Mouse (Mus musculus) hindbrain, postnatal 0 days (tissue): ENCODE results near the gene Mlx. TPM values are rescaled to one million over a fixed set of nuclear protein-coding genes. Genes with fewer than 3 reads are reported as not detected.

Experiments
- ATAC-seq: fragments of 200-750 bp; cut with Nextera tagmentation; 2 replicates; pipeline ENCODE4 v1.8.0; 2017; ENCODE audit warnings: mild to moderate bottlenecking, moderate TSS enrichment, moderate library complexity
- DNase-seq: peaks from one replicate; pipeline ENCODE4 v3.0.0-alpha.2; 2015; ENCODE audit warnings: low spot score
- H3K27ac ChIP-seq: fragments of 300-500 bp; sonication (generic); 2 replicates; pipeline ENCODE4 v1.5.1; 2014; ENCODE audit warnings: mild to moderate bottlenecking
- H3K27me3 ChIP-seq: fragments of 300-500 bp; sonication (generic); 2 replicates; pipeline ENCODE4 v1.6.1; 2014; ENCODE audit warnings: low read length, mixed read lengths; ENCODE audit not compliant: insufficient read depth
- H3K36me3 ChIP-seq: fragments of 300-500 bp; sonication (generic); 2 replicates; pipeline ENCODE4 v1.6.1; 2014; ENCODE audit warnings: low read length, mixed read lengths; ENCODE audit not compliant: insufficient read depth
- H3K4me1 ChIP-seq: fragments of 300-500 bp; sonication (generic); 2 replicates; pipeline ENCODE4 v1.6.1; 2014; ENCODE audit warnings: antibody characterized with exemption, low read length, mixed read lengths; ENCODE audit not compliant: insufficient read depth
- H3K4me2 ChIP-seq: fragments of 300-500 bp; sonication (generic); 2 replicates; pipeline ENCODE4 v1.6.1; 2014; ENCODE audit warnings: low read depth, mild to moderate bottlenecking, low read length, moderate library complexity, mixed read lengths
- H3K4me3 ChIP-seq: fragments of 300-500 bp; sonication (generic); 2 replicates; pipeline ENCODE4 v1.5.1; 2014; ENCODE audit warnings: low read length
- H3K9ac ChIP-seq: fragments of 300-500 bp; sonication (generic); replicated peaks from 2 replicates; pipeline ENCODE4 v1.6.1; 2014; ENCODE audit warnings: mild to moderate bottlenecking, low read length, moderate library complexity, mixed read lengths
- H3K9me3 ChIP-seq: fragments of 300-500 bp; sonication (generic); 2 replicates; pipeline ENCODE4 v1.6.1; 2016; ENCODE audit warnings: low read length, mixed read lengths
- CTCF ChIP-seq: IDR thresholded peaks from 2 replicates; pipeline ENCODE4 v1.5.1; 2016; ENCODE audit warnings: antibody characterized with exemption, control low read depth, low read depth
- WGBS: fragments of 180-500 bp; shearing (Covaris S2); extraction: QIAGEN DNeasy Blood & Tissue Kit; methylation state at CpG from one replicate; pipeline ENCODE4 v1.1.7; 2014; 5-methylcytosine and 5-hydroxymethylcytosine counted together
- polyA plus RNA-seq: library from polyadenylated mRNA; unstranded; fragments of >200 nt; fragmentation: Nextera tagmentation; extraction: Ambion mirVana; gene quantifications from 2 replicates; pipeline ENCODE4 v1.2.1, GENCODE M21; 2015
- total RNA-seq: library from RNA; depleted of rRNA; stranded (reverse); fragments of >200 nt; gene quantifications from 2 replicates; pipeline ENCODE4 v1.2.3, GENCODE M21; 2014

Gene Mlx
- total and polyA plus RNA-seq, 2 experiments from 2014 or later = 42.2 to 58.3 TPM

DNA sequence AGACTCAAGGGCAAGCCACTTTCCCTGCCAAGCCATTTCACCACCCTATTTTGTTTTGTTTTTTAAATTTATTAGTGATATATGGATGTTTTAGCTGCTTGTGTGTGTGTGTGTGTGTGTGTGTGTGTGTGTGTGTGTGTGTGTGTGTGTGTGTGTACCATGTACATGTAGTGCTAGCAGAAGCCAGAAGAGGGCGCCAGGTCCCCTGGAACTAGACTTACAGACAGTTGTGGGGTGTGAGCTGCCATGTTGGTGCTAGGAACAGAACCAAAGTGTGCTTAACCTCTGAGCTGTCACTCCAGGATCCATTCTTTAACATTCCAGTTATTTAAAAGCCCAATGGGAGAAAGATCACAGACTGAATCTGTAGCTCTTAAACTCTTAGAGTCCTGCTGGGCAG lies 40.0 kb downstream of the Mlx start:
- Histone ChIP-seq H3K27me3 (no peaks in the 10 kb centered on the region), H3K27ac (no peak overlapping the region), H3K4me1 (no peaks in the 10 kb centered on the region), H3K4me2 (no peak overlapping the region), H3K4me3 (no peak overlapping the region), H3K9me3 (no peaks in the 10 kb centered on the region), H3K36me3 (peaks cover 16% of the 10 kb centered on the region), H3K9ac (no peak overlapping the region)
- no peak for ATAC-seq
- 68% methylated on average over 1 of the region's 1 CpGs for WGBS
- peak; percentile 38 for TF ChIP-seq CTCF
- DNase-seq = no peak

DNA sequence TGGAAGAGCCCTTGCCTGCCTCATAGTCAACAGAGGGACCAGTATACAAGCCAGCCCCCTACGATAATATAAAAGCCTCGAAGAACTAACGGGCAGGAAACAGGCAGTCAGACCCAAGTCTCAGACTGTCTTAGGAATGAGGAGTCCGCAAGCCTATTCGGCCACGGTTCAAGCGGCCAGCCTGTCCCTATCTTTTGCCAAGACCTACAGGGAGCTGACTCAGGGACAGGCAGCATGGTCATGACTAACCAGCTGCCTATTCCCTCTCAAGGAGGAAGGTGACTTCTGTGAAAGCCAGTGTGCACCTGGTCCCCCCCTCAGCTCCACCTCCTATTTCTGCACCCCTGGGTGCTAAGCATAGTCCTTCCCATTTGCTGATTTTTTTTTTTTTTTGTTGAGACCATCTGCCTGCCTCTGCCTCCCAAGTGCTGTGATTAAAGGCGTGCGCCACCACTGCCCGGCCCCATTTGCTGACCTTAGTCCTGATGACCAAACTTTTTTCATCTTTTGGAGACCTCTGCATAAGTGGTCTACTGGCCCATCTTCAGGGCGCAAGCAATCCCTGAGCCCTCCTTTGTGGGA lies 42.0 kb downstream of the Mlx start:
- H3K4me3 ChIP-seq = no peak overlapping the region
- DNase-seq (no peak), ATAC-seq (no peak)
- 81% methylated on average over 11 of the region's 11 CpGs for WGBS
- H3K4me1 ChIP-seq = no peaks in the 10 kb centered on the region
- H3K36me3 ChIP-seq = peaks cover 11% of the 10 kb centered on the region
- H3K9ac ChIP-seq = no peak overlapping the region
- no peak overlapping the region for H3K27ac ChIP-seq
- no peaks in the 10 kb centered on the region for H3K27me3 ChIP-seq
- no peak for TF ChIP-seq CTCF
- H3K4me2 ChIP-seq = no peak overlapping the region
- H3K9me3 ChIP-seq = no peaks in the 10 kb centered on the region

DNA sequence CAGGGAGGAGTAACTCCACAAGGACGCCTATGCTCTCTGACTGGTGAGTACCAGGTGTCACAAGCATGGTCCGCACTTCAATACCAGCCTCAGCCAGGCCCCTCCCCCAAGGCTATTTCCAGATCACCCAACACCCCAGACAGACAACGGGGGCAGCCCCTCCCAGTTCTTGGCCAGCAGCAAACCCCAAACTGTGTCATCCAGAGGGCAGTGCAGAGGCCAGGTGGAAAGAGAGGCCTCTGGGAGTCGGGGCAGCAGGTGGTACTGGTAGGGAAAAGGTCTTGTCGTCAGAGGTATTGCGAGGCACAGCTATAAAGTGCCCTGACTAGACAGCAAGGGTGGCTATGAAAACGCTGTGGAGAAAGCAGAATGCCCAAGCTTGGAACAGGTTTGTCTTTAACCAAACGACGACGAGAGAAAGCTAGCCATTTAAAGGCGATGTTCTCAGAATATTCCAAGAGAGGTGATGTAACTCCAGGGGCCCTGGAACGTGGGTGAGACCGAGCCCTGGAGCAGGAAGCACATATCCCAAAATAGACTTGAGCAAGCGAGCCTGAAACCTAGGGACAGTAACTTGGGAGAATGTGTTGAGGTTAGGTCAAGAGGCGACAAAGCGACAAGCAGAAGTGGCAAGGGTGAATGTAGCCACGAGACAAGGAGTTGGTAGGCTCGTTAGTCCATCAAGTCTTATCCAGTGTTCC lies 43.1 kb downstream of the Mlx start:
- Histone ChIP-seq H3K27ac (no peak overlapping the region), H3K4me1 (no peaks in the 10 kb centered on the region), H3K4me2 (no peak overlapping the region), H3K9me3 (no peaks in the 10 kb centered on the region), H3K4me3 (no peak overlapping the region), H3K27me3 (no peaks in the 10 kb centered on the region), H3K36me3 (peaks cover 11% of the 10 kb centered on the region), H3K9ac (no peak overlapping the region)
- TF ChIP-seq CTCF = no peak
- 55% methylated on average over 18 of the region's 18 CpGs for WGBS
- no peak for DNase-seq
- no peak for ATAC-seq

DNA sequence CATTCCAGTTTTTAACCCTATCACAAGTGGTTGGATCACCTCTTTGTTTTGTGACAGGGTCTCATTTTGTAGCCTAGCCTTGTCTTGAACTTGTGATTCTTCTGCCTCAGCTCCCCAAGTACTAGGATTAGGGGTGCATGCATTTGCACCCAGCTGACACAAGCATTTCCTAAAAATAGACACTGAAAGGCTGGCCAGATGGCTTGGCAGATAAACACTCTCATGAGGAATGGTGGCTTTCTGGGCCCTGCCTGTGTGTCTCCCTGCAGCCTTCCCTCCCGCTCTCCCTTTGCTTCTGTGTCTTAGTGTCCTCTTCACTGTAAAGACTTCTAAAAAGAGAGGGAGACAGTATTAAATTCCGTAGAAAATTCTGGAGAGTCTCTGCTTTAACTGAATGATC lies 44.1 kb downstream of the Mlx start:
- DNase-seq = no peak

DNA sequence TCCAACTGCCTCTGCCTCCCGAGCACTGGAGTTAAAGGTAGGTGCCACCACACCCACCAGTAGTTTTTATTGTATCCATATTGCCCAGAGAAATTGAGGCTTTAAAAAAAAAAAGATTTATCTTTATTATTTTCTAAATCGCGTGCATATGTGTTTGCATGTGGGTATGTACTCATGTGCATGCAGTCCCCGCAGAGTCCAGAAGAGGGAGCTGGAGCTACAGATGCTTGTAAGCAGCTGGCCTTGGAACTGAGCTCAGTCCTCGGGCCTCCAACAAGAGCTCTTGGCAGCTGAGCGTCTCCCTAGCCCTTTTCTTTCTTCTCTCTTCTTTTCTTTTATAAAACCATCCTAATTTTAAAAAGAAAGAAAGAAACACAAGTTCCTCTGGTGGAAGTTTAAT lies 44.6 kb downstream of the Mlx start:
- no peak overlapping the region for H3K4me3 ChIP-seq
- ATAC-seq (no peak), DNase-seq (peak; percentile 79)
- H3K27ac ChIP-seq = no peak overlapping the region
- H3K4me2 ChIP-seq = no peak overlapping the region
- H3K36me3 ChIP-seq = peaks cover 2% of the 10 kb centered on the region; the same call in 1 of the 2 replicates
- no peaks in the 10 kb centered on the region for H3K9me3 ChIP-seq
- H3K4me1 ChIP-seq = no peaks in the 10 kb centered on the region
- H3K27me3 ChIP-seq = no peaks in the 10 kb centered on the region
- no peak overlapping the region for H3K9ac ChIP-seq
- 90% methylated on average over 6 of the region's 6 CpGs for WGBS
- peak; percentile 64 for TF ChIP-seq CTCF

More for the DNA sequence above, 44.1 kb downstream of the Mlx start:
- no peaks in the 10 kb centered on the region for H3K9me3 ChIP-seq
- H3K4me2 ChIP-seq = no peak overlapping the region
- H3K27ac ChIP-seq = no peak overlapping the region
- no peak overlapping the region for H3K9ac ChIP-seq
- no peak overlapping the region for H3K4me3 ChIP-seq
- WGBS = 83% methylated on average over 2 of the region's 2 CpGs
- H3K4me1 ChIP-seq = no peaks in the 10 kb centered on the region
- TF ChIP-seq CTCF = no peak
- no peak for ATAC-seq
- H3K36me3 ChIP-seq = peaks cover 7% of the 10 kb centered on the region
- no peaks in the 10 kb centered on the region for H3K27me3 ChIP-seq

DNA sequence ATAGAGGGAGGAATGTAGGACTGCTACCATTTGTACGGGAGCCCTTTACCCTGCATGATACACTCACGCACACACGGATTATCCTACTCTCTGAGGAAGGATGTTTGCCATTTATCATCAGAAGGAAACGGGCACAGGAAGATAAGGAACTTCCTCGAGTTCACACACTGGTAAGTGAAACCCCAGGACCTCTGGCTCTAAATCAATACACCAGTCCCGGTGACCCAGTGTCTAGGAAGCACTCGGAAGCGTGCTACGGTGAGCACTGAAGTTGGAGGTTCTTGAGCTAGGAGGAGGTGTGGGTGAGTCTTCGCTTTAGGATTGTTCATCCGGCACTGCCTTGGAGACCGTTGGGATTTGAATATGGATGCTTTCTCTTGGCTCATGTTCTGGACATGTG lies 46.0 kb downstream of the Mlx start:
- no peak for ATAC-seq
- Histone ChIP-seq H3K36me3 (no peaks in the 10 kb centered on the region), H3K9me3 (no peaks in the 10 kb centered on the region), H3K4me3 (no peak overlapping the region), H3K27me3 (no peaks in the 10 kb centered on the region), H3K4me2 (no peak overlapping the region), H3K9ac (no peak overlapping the region), H3K27ac (no peak overlapping the region), H3K4me1 (no peaks in the 10 kb centered on the region)
- TF ChIP-seq CTCF = no peak
- no peak for DNase-seq
- WGBS = 73% methylated on average over 12 of the region's 12 CpGs

DNA sequence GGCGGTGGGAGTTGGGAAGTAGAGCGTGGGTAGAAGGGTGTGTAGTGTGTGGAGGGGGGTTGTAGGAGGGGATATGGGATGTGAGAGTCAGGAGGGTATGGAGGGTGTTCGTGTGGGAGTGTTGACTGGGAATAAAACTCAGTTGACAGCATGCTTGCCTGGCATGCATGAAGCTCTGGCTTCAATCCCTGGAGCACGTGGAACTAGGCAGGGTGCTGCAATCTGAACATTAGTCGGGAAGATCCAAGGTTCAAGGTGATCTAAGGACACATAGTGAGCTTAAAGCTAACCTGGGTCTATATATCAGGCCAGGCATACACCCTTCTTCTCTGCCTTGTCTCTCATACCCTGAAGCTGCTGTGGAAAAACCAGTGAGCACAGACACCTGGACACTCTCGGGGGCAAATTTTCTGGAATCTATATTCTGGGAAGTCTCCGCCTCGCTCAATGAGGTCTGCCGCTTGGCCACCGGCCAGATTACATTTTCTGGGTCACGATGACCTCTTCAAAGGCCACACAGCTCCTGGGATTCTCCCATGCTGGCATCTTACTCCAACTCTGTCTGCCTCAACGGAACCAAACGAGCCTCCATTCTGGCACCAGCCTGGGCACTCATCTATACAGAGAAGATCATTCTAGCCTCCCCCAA lies 47.3 kb downstream of the Mlx start:
- ATAC-seq (no peak), DNase-seq (no peak)
- no peaks in the 10 kb centered on the region for H3K9me3 ChIP-seq
- no peak overlapping the region for H3K9ac ChIP-seq
- H3K27me3 ChIP-seq = no peaks in the 10 kb centered on the region
- H3K4me1 ChIP-seq = no peaks in the 10 kb centered on the region
- WGBS = 64% methylated on average over 13 of the region's 13 CpGs
- no peak overlapping the region for H3K4me2 ChIP-seq
- H3K4me3 ChIP-seq = no peak overlapping the region
- no peak for TF ChIP-seq CTCF
- no peaks in the 10 kb centered on the region for H3K36me3 ChIP-seq
- no peak overlapping the region for H3K27ac ChIP-seq
